Mouse (Mus musculus): ENCODE measurements around the gene Apol10b. TPM values are rescaled to one million over a fixed set of nuclear protein-coding genes. Genes with fewer than 3 reads are reported as not detected.
"Not testable (repeated sequence)": the region's sequence is repeated elsewhere in the genome, so short reads cannot be mapped to it uniquely, and the experiment has no call there.

The Apol10b gene
- total and polyA plus RNA-seq, 3 experiments, result 0.11 TPM; not detected in 2

DNA sequence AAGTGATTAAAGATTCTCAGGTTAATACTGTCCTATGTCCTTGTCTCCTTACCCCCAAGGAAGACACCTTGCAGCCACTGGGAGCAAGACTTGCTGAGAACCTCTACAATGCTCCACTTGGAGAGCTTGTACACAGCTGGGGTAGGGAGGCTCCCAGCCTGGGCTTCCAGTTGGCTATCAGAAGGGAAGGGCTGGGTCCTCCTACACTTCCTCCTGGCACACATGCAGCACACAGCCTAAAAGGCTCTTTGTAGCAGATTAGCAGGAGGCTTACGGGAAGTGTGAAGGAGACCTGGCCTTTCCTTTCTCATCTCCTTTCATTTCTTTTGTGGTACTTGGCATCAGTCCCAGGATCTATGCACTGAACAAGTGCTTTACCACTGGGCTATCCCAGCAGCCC is 14.2 kb downstream of the Apol10b start:
- H3K4me3 ChIP-seq (ENCODE audit: low read depth, low read length), result no peak overlapping the region
- no peaks in the 10 kb centered on the region for H3K9me3 ChIP-seq (replicated peaks)
- no peaks in the 10 kb centered on the region for H3K27me3 ChIP-seq (ENCODE audit: insufficient read depth, low read length)
- DNase-seq (ENCODE audit: low spot score) (no peak), ATAC-seq (ENCODE audit: extremely low read depth, insufficient number of reproducible peaks, low FRiP score, poor library complexity, severe bottlenecking) (no peak)
- no peak for TF ChIP-seq POLR2AphosphoS5 (IDR thresholded peaks at IDR 0.05; ENCODE audit: insufficient replicate concordance, low read depth, low read length)
- no peak for TF ChIP-seq TAL1 (conservative IDR thresholded peaks at IDR 0.05; ENCODE audit: low read depth, low read length)
- no peak for TF ChIP-seq GATA2 (IDR thresholded peaks at IDR 0.05; ENCODE audit: borderline replicate concordance, low read depth, low read length)
- TF ChIP-seq CTCF (IDR thresholded peaks at IDR 0.05; ENCODE audit: low read depth, low read length), result no peak
- no peak for TF ChIP-seq GATA1 (IDR thresholded peaks at IDR 0.05; ENCODE audit: borderline replicate concordance, low read length)
- H3K4me1 ChIP-seq (ENCODE audit: insufficient read depth, low read depth, low read length), result no peaks in the 10 kb centered on the region
- H3K36me3 ChIP-seq (replicated peaks), result no peaks in the 10 kb centered on the region

DNA sequence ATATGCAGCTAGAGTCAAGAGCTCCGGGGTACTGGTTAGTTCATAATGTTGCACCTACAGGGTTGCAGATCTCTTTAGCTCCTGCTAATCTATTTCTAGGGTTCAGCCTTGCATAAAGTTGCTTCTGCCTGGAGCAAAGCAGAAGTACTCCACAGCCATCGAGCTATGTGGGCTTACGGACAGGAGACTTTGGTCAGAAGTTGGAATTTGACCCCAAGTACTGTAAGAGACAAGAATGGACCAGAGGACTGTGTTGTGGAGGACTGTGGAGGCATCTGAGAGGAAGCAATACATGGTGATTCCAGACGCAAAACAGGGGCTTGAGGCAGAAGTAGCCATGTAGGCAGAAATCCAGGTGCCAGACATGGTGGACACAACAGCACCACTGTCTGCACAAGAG is 16.6 kb downstream of the Apol10b start:
- Histone ChIP-seq H3K9me3 (replicated peaks) (no peaks in the 10 kb centered on the region), H3K27me3 (ENCODE audit: insufficient read depth, low read length) (no peaks in the 10 kb centered on the region), H3K4me1 (ENCODE audit: insufficient read depth, low read depth, low read length) (no peaks in the 10 kb centered on the region), H3K4me3 (ENCODE audit: low read depth, low read length) (no peak overlapping the region), H3K36me3 (replicated peaks) (no peaks in the 10 kb centered on the region)
- ATAC-seq (ENCODE audit: extremely low read depth, insufficient number of reproducible peaks, low FRiP score, poor library complexity, severe bottlenecking) (no peak), DNase-seq (ENCODE audit: low spot score) (no peak)
- TF ChIP-seq CTCF (IDR thresholded peaks at IDR 0.05; ENCODE audit: low read depth, low read length), result no peak
- TF ChIP-seq GATA1 (IDR thresholded peaks at IDR 0.05; ENCODE audit: borderline replicate concordance, low read length), result no peak
- TF ChIP-seq TAL1 (conservative IDR thresholded peaks at IDR 0.05; ENCODE audit: low read depth, low read length), result no peak
- TF ChIP-seq GATA2 (IDR thresholded peaks at IDR 0.05; ENCODE audit: borderline replicate concordance, low read depth, low read length), result no peak
- TF ChIP-seq POLR2AphosphoS5 (IDR thresholded peaks at IDR 0.05; ENCODE audit: insufficient replicate concordance, low read depth, low read length), result no peak

- Histone ChIP-seq H3K36me3 (replicated peaks) (no peaks in the 10 kb centered on the region), H3K4me3 (ENCODE audit: low read depth, low read length) (no peak overlapping the region), H3K27me3 (ENCODE audit: insufficient read depth, low read length) (no peaks in the 10 kb centered on the region), H3K4me1 (ENCODE audit: insufficient read depth, low read depth, low read length) (no peaks in the 10 kb centered on the region), H3K9me3 (replicated peaks) (no peaks in the 10 kb centered on the region)
- TF ChIP-seq GATA1 (IDR thresholded peaks at IDR 0.05; ENCODE audit: borderline replicate concordance, low read length), result no peak
- no peak for TF ChIP-seq POLR2AphosphoS5 (IDR thresholded peaks at IDR 0.05; ENCODE audit: insufficient replicate concordance, low read depth, low read length)
- TF ChIP-seq CTCF (IDR thresholded peaks at IDR 0.05; ENCODE audit: low read depth, low read length), result no peak
- TF ChIP-seq TAL1 (conservative IDR thresholded peaks at IDR 0.05; ENCODE audit: low read depth, low read length), result no peak
- TF ChIP-seq GATA2 (IDR thresholded peaks at IDR 0.05; ENCODE audit: borderline replicate concordance, low read depth, low read length), result no peak
- no peak for ATAC-seq (ENCODE audit: extremely low read depth, insufficient number of reproducible peaks, low FRiP score, poor library complexity, severe bottlenecking)
- DNase-seq (ENCODE audit: low spot score), result no peak
These were observed 17.1 kb downstream of the Apol10b start for GRCm38 (mm10) chr15:77578801-77579200.

DNA sequence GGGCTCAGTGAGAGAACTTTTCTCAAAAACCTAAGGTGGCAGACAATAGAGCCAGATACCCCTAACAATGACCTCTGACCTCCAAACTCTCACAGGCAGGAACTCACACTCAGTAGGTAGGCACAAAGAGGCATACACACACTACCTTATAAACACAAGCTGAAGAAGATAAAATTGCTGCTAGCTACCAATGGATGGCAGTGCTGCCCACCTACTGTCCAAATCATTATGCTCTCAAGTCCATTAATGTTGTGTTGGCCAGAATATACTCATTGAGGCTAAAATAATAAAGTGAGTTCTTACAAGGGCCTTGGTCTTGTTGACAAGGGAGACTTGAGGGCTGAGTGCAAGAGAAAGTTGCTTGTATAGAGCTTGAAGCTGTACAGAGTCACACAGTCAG is 32.7 kb downstream of the Apol10b start:
- no peak overlapping the region for H3K4me3 ChIP-seq (ENCODE audit: low read depth, low read length)
- no peaks in the 10 kb centered on the region for H3K36me3 ChIP-seq (replicated peaks)
- DNase-seq (ENCODE audit: low spot score) (no peak), ATAC-seq (ENCODE audit: extremely low read depth, insufficient number of reproducible peaks, low FRiP score, poor library complexity, severe bottlenecking) (no peak)
- no peaks in the 10 kb centered on the region for H3K9me3 ChIP-seq (replicated peaks)
- TF ChIP-seq GATA2 (IDR thresholded peaks at IDR 0.05; ENCODE audit: borderline replicate concordance, low read depth, low read length) (no peak), POLR2AphosphoS5 (IDR thresholded peaks at IDR 0.05; ENCODE audit: insufficient replicate concordance, low read depth, low read length) (no peak), CTCF (IDR thresholded peaks at IDR 0.05; ENCODE audit: low read depth, low read length) (no peak), TAL1 (conservative IDR thresholded peaks at IDR 0.05; ENCODE audit: low read depth, low read length) (no peak), GATA1 (IDR thresholded peaks at IDR 0.05; ENCODE audit: borderline replicate concordance, low read length) (no peak)
- H3K4me1 ChIP-seq (ENCODE audit: insufficient read depth, low read depth, low read length), result no peaks in the 10 kb centered on the region
- no peaks in the 10 kb centered on the region for H3K27me3 ChIP-seq (ENCODE audit: insufficient read depth, low read length)

DNA sequence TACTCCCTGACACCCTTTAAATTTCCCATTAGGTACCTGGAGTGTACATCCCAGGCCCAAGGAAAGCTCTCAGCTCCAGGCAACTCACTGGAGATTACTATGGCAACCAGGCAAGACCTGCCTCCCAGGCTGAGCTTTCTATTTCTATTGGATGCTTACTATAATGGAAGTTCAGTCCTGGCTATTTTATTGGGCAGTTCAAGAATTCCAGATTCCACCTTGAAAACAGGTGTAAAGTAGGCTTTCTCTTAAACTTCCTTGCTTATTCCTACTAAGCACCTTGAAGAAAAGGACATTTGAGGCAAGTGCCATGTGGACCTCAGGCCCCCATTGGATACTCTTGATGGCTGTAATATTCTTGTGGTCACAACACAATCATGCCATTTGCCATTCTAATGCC is 34.1 kb downstream of the Apol10b start, which contains the start of gene 1700025B11Rik:
1700025B11Rik (minus strand) TSS at position 101 of the 400 bp plus-strand sequence.
- no peaks in the 10 kb centered on the region for H3K4me1 ChIP-seq (ENCODE audit: insufficient read depth, low read depth, low read length)
- DNase-seq (ENCODE audit: low spot score), result no peak
- no peaks in the 10 kb centered on the region for H3K36me3 ChIP-seq (replicated peaks)
- no peak within 1 kb of the TSS for H3K4me3 ChIP-seq (ENCODE audit: low read depth, low read length)
- H3K9me3 ChIP-seq (replicated peaks), result no peaks in the 10 kb centered on the region
- H3K27me3 ChIP-seq (ENCODE audit: insufficient read depth, low read length), result no peaks in the 10 kb centered on the region
- TF ChIP-seq GATA1 (IDR thresholded peaks at IDR 0.05; ENCODE audit: borderline replicate concordance, low read length), result no peak
- no peak for TF ChIP-seq TAL1 (conservative IDR thresholded peaks at IDR 0.05; ENCODE audit: low read depth, low read length)
- no peak for TF ChIP-seq GATA2 (IDR thresholded peaks at IDR 0.05; ENCODE audit: borderline replicate concordance, low read depth, low read length)
- no peak for TF ChIP-seq POLR2AphosphoS5 (IDR thresholded peaks at IDR 0.05; ENCODE audit: insufficient replicate concordance, low read depth, low read length)
- no peak for TF ChIP-seq CTCF (IDR thresholded peaks at IDR 0.05; ENCODE audit: low read depth, low read length)
- no peak for ATAC-seq (ENCODE audit: extremely low read depth, insufficient number of reproducible peaks, low FRiP score, poor library complexity, severe bottlenecking)

DNA sequence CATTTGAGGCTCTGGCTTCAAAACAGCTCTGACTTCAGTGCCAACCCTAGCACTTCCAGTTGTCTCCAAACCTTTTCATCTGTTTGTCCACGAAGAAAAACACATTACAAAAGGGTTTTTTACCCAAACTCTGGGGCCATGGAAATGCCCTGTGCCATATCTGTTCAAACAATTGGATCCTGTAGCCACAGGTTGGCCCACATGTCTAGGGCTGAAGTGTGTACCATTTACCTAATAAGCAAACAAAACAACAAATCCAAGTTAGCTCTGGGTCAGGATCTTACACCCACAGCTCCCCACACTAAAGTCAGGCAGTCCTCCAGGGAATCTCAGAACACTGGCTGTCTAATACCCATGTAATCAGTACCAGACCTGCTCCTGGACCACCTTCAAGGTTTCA is 56.7 kb downstream of the Apol10b start:
- H3K9me3 ChIP-seq (replicated peaks); H3K4me1 ChIP-seq (ENCODE audit: insufficient read depth, low read depth, low read length); H3K4me3 ChIP-seq (ENCODE audit: low read depth, low read length); H3K27me3 ChIP-seq (ENCODE audit: insufficient read depth, low read length); DNase-seq (ENCODE audit: low spot score); ATAC-seq (ENCODE audit: extremely low read depth, insufficient number of reproducible peaks, low FRiP score, poor library complexity, severe bottlenecking); H3K36me3 ChIP-seq (replicated peaks): not testable (repeated sequence)

Other genes starting within 250 kb of the Apol10b start
- gene Apol7a, start 197.0 kb downstream of the Apol10b start, total RNA-seq (2014; fragmentation: Nextera tagmentation), result not detected in 2 replicates
- 0.11 TPM in 1 of 2 replicates, not detected in the other for gene Apol7a, start 197.0 kb downstream of the Apol10b start, total RNA-seq (2017)
- gene Apol7a, start 197.0 kb downstream of the Apol10b start, polyA plus RNA-seq (2012), result not detected in 2 replicates
- gene Apol9a, start 185.0 kb downstream of the Apol10b start, total RNA-seq (2014; fragmentation: Nextera tagmentation), result not detected in 2 replicates
- 0.17 and 0.33 TPM in 2 replicates for gene Apol9a, start 185.0 kb downstream of the Apol10b start, total RNA-seq (2017)
- not detected in 2 replicates for gene Apol9a, start 185.0 kb downstream of the Apol10b start, polyA plus RNA-seq (2012)
- gene Apol7b, start 148.6 kb downstream of the Apol10b start, total RNA-seq (2014; fragmentation: Nextera tagmentation), result not detected in 2 replicates
- not detected in 2 replicates for gene Apol7b, start 148.6 kb downstream of the Apol10b start, total RNA-seq (2017)
- not detected in 2 replicates for gene Apol7b, start 148.6 kb downstream of the Apol10b start, polyA plus RNA-seq (2012)
- not detected in 2 replicates for gene Apol10a, start 119.1 kb downstream of the Apol10b start, total RNA-seq (2014; fragmentation: Nextera tagmentation)
- gene Apol10a, start 119.1 kb downstream of the Apol10b start, total RNA-seq (2017), result 0.06 and 0.11 TPM in 2 replicates
- gene Apol10a, start 119.1 kb downstream of the Apol10b start, polyA plus RNA-seq (2012), result not detected in 2 replicates
- gene Apol11a, start 87.9 kb downstream of the Apol10b start, total RNA-seq (2014; fragmentation: Nextera tagmentation), result not detected in 2 replicates
- 0.06 and 0.22 TPM in 2 replicates for gene Apol11a, start 87.9 kb downstream of the Apol10b start, total RNA-seq (2017)
- gene Apol11a, start 87.9 kb downstream of the Apol10b start, polyA plus RNA-seq (2012), result not detected in 2 replicates
- not detected in 2 replicates for gene Apol7c, start 62.8 kb downstream of the Apol10b start, total RNA-seq (2014; fragmentation: Nextera tagmentation)
- gene Apol7c, start 62.8 kb downstream of the Apol10b start, total RNA-seq (2017), result 0.05 and 0.17 TPM in 2 replicates
- not detected in 2 replicates for gene Apol7c, start 62.8 kb downstream of the Apol10b start, polyA plus RNA-seq (2012)
- gene 1700025B11Rik, start 34.2 kb downstream of the Apol10b start, total RNA-seq (2014; fragmentation: Nextera tagmentation), result not detected in 2 replicates
- gene 1700025B11Rik, start 34.2 kb downstream of the Apol10b start, total RNA-seq (2017), result not detected in 2 replicates
- gene 1700025B11Rik, start 34.2 kb downstream of the Apol10b start, polyA plus RNA-seq (2012), result not detected in 2 replicates
- not detected in 2 replicates for gene Gm36245, start 3.1 kb upstream of the Apol10b start, total RNA-seq (2014; fragmentation: Nextera tagmentation)
- not detected in 2 replicates for gene Gm36245, start 3.1 kb upstream of the Apol10b start, total RNA-seq (2017)
- gene Gm36245, start 3.1 kb upstream of the Apol10b start, polyA plus RNA-seq (2012), result not detected in 2 replicates
- gene Apol11b, start 47.2 kb upstream of the Apol10b start, total RNA-seq (2014; fragmentation: Nextera tagmentation), result 1.3 TPM in 1 of 2 replicates, not detected in the other
- gene Apol11b, start 47.2 kb upstream of the Apol10b start, total RNA-seq (2017), result 0.11 and 0.12 TPM in 2 replicates
- gene Apol11b, start 47.2 kb upstream of the Apol10b start, polyA plus RNA-seq (2012), result not detected in 2 replicates
- not detected in 2 replicates for gene Apol7e, start 102.7 kb upstream of the Apol10b start, total RNA-seq (2014; fragmentation: Nextera tagmentation)
- gene Apol7e, start 102.7 kb upstream of the Apol10b start, total RNA-seq (2017), result 0.17 TPM in 1 of 2 replicates, not detected in the other
- not detected in 2 replicates for gene Apol7e, start 102.7 kb upstream of the Apol10b start, polyA plus RNA-seq (2012)
- not detected in 2 replicates for gene Apol9b, start 132.9 kb upstream of the Apol10b start, total RNA-seq (2014; fragmentation: Nextera tagmentation)
- not detected in 2 replicates for gene Apol9b, start 132.9 kb upstream of the Apol10b start, total RNA-seq (2017)
- gene Apol9b, start 132.9 kb upstream of the Apol10b start, polyA plus RNA-seq (2012), result not detected in 2 replicates
- gene Apol8, start 160.9 kb upstream of the Apol10b start, total RNA-seq (2014; fragmentation: Nextera tagmentation), result 13.3 TPM in 1 of 2 replicates, not detected in the other
- gene Apol8, start 160.9 kb upstream of the Apol10b start, total RNA-seq (2017), result 0.55 TPM in 1 of 2 replicates, not detected in the other
- not detected in 2 replicates for gene Apol8, start 160.9 kb upstream of the Apol10b start, polyA plus RNA-seq (2012)
- gene Myh9, start 246.1 kb upstream of the Apol10b start, total RNA-seq (2014; fragmentation: Nextera tagmentation), result 151 and 171 TPM in 2 replicates
- gene Myh9, start 246.1 kb upstream of the Apol10b start, total RNA-seq (2017), result 94.4 and 132 TPM in 2 replicates
- gene Myh9, start 246.1 kb upstream of the Apol10b start, polyA plus RNA-seq (2012), result 197 and 198 TPM in 2 replicates